Mouse (Mus musculus) urinary bladder, postnatal 14 days (tissue): Measurements from ENCODE around the gene Ttc30a2.
"Not testable (repeated sequence)": the region's sequence is repeated elsewhere in the genome, so short reads cannot be mapped to it uniquely, and the experiment has no call there.

Experiments used
- DNase-seq: peaks from one replicate; pipeline ENCODE4 v3.0.0; 2021; ENCODE audit warnings: low spot score

Gene Ttc30a2

GRCm38 (mm10) chr2:75980933-75981439 lies 3.0 kb upstream of the Ttc30a2 start:
- not testable (repeated sequence) for DNase-seq

GRCm38 (mm10) chr2:75976070-75976469 lies 1.9 kb downstream of the Ttc30a2 start:
- not testable (repeated sequence) for DNase-seq

DNA sequence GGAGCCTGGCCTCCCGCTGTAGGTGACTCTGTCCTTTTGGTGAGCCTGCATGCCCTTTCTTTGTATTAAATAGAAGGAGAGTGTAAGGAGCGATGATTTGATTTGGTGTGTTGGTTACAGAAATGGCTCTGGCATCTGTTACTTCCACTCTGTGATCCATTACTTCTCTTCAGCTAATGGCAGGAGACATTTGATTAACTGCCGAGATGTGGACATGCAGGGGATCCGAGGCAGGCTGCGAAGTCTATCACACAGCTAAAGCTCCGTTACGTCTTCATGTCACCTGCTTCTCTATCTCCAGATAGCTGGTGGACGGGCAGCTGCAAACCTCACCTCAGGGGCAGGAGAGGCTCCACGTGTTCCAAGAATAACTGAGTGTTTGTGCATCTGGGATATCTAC lies 3.8 kb downstream of the Ttc30a2 start:
- no peak for DNase-seq

- peak; percentile 53 for DNase-seq
Observed at GRCm38 (mm10) chr2:75964972-75965371, 13.0 kb downstream of the Ttc30a2 start.

GRCm38 (mm10) chr2:75964512-75964911 lies 13.5 kb downstream of the Ttc30a2 start:
- peak; percentile 68 for DNase-seq

GRCm38 (mm10) chr2:75964051-75964450 lies 13.9 kb downstream of the Ttc30a2 start:
- DNase-seq: no peak

- no peak for DNase-seq
Observed at GRCm38 (mm10) chr2:75963211-75963840, 14.6 kb downstream of the Ttc30a2 start.

- no peak for DNase-seq
Observed at GRCm38 (mm10) chr2:75960366-75961330, 17.3 kb downstream of the Ttc30a2 start.

DNA sequence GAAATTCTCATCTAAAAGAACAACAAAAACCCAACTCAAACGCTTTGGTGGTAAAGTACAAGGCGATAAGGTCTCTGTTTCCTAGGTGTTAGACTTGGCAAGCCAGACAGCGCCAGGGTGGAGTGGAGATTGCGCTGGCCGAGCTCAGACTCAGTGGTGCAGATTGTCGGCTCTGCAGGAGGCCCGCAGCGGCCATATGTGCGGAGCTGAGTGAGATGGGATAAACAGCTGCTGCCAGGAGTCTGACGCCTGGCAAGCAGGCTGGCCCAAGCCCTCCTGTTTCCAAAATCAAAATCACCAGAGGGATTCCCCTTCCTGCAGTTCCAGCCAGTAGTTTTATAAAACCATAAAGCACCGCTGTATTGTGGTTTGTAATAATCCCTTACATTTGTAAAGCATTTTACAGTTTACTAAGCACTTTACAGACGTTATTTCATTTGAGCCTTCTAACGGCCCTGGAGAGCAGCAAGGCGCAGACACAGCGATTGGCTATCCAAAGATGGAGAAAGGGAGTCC lies 18.1 kb downstream of the Ttc30a2 start:
- DNase-seq: no peak

DNA sequence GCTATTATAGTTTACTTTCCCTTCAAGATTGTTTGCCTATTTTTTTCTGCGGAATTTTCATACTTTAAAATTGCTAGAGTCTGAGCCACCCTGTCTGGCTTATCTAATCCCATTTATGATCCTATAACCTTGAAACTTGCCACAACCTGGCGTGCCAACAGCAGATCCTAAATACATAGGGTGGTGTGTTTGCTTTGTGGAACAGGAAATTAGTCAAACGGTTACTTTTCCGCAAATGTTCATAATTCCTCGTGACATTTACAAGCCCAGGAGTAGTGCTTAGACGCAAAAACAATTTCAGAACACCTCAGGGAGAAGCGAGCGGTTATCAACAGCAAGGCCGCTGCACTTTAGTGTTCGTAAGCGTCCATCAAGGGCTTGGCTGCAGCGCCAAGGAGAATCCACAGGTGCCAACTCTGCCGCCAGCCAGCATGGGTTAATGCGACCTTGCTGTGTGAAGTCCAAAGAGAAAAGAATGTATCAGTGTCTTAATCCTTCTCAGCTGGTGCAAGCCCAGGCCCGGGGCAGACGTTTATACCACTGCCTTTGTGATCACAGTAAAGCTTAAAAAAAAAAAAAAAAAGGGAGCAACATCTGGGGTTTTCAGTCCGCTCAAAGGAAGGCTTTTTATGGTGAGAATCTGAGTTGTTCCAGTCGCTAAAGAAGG lies 18.7 kb downstream of the Ttc30a2 start:
- no peak for DNase-seq

DNA sequence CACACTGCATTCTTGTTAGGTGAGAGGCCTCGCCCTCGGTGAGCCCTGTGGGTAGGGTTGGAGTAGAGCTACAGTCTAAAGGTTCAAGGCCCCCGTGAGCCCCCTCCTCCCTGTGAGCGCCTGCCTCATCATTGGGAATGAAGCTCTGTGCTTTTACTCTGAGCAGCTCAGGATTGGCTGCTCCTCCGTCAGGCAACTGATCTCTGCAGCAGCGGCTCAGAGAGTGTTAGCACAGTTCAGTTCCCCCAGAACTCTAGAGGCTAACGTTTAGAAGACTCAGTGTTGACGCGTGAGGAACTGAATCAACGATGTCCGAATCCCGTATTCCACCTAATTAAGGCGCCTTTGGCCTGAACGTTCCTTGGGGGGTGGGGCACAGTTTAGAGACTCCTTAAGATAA lies 22.3 kb downstream of the Ttc30a2 start:
- no peak for DNase-seq

DNA sequence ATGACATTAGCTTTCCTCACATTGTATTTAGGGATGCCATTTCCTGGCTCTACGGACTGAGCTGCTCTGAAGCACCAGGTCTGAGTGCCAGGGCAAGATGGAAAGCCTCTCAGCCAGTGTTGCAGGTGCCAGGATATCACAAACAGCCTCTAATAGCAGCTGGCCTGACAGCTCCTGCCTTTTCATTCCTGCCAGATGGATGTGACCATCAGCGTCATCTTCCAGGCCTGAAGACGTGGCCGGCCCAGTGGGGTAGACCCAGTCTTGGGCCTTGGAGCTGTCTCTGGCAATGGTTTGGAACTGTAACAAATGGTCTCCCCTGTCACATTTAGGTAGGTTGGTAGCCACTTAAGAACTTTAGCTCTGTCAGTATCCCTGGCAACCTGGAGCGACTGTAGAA lies 24.6 kb downstream of the Ttc30a2 start:
- no peak for DNase-seq

- DNase-seq: no peak
Observed at GRCm38 (mm10) chr2:75950685-75951084, 27.3 kb downstream of the Ttc30a2 start.

DNA sequence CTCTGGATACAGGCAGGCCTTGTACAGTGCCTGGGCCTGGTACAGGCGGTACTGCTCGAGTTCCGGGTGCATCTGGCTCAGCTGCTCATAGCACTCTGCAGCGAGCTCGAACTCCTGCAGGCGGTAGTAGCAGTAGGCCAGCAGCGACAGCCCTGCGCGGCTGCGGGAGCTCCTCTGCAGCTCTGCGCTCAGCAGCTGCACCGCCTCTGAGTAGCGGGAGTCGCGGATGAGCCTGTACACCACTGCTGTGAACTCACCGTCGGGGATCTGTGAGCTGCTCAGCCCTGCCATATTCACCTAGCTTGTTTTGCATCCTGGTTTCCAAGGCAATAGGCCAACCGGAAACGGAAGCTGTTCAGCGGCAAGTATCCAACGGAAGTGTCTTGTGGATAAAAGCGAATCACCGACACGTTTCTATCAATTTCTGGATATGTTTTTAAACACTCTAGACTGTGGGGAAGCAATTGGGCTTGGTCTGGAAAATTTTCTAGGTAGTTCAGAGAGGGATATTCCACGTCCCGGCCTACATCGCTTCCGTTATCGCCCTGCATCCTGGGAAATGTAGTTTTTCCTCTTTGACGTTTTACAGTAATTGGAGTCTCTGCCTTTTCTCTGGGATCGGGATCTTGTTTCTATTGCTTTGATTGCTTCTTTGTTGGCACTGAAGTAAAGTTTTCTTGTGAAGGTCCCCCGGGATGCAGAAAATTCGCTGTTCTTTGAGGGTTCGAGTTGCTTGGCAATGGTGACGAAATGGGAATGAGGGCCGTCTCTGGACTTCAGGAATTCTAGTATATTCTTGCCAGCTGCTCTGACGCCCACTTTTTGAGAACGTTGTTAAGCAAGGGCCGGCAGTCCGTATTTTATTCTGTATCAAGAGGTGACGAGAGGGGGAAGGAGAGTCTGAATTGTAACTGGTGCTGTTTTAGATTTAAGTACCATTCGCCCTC lies 39.6 kb downstream of the Ttc30a2 start, which contains the start of gene Ttc30b:
Ttc30b (minus strand) TSS at position 469 of the 947 bp plus-strand sequence.
- peak; percentile 78 for DNase-seq

- DNase-seq: not testable (repeated sequence)
Observed at GRCm38 (mm10) chr2:75937520-75938116, 40.4 kb downstream of the Ttc30a2 start.

GRCm38 (mm10) chr2:75936685-75937084 lies 41.3 kb downstream of the Ttc30a2 start:
- not testable (repeated sequence) for DNase-seq

GRCm38 (mm10) chr2:75933541-75933940 lies 44.4 kb downstream of the Ttc30a2 start:
- DNase-seq: no peak

- no peak for DNase-seq
Observed at GRCm38 (mm10) chr2:75930941-75931340, 47.0 kb downstream of the Ttc30a2 start.

GRCm38 (mm10) chr2:75929786-75930444 lies 48.1 kb downstream of the Ttc30a2 start:
- no peak for DNase-seq

DNA sequence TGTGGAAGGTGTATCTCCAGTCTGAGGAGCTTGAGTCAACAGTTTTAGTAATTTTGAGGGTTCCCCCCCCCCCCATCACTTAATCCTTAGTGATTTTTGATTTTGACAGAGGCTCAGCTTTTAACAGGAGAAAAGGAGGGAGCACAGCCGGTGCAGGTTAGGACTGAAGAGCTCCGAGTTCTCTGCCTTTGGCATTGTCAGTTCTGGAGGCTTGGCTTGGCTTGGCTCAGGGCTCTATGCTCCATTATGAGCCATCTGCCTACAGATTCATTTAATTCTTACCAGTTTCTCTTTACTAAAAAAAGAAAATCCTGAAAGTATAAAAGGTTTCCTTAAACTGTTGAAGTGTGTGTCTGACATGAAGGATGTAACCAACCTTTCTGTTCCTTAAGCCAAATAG lies 48.8 kb downstream of the Ttc30a2 start:
- no peak for DNase-seq
